Mouse (Mus musculus) liver, embryonic 16.5 days (tissue): ENCODE data around the gene Gm6509. TPM values are rescaled to one million over a fixed set of nuclear protein-coding genes. Genes with fewer than 3 reads are reported as not detected.
"Not testable (repeated sequence)": the region's sequence is repeated elsewhere in the genome, so short reads cannot be mapped to it uniquely, and the experiment has no call there.

Experiments used
- ATAC-seq: fragments of 200-750 bp; cut with Nextera tagmentation; 2 replicates; pipeline ENCODE4 v1.8.0; 2017; ENCODE audit warnings: low read depth, mild to moderate bottlenecking, moderate number of reproducible peaks, moderate library complexity
- H3K27ac ChIP-seq: fragments of 300-500 bp; sonication (generic); 2 replicates; pipeline ENCODE4 v1.5.1; 2014; ENCODE audit warnings: mild to moderate bottlenecking, low read length
- H3K27me3 ChIP-seq: fragments of 300-500 bp; sonication (generic); 2 replicates; pipeline ENCODE4 v1.6.1; 2014; ENCODE audit warnings: low read depth, low read length, mixed read lengths; ENCODE audit not compliant: control insufficient read depth, insufficient read depth
- H3K36me3 ChIP-seq: fragments of 300-500 bp; sonication (generic); 2 replicates; pipeline ENCODE4 v1.6.1; 2014; ENCODE audit warnings: mild to moderate bottlenecking; ENCODE audit not compliant: control insufficient read depth, insufficient read depth
- H3K4me1 ChIP-seq: fragments of 300-500 bp; sonication (generic); 2 replicates; pipeline ENCODE4 v1.6.1; 2014; ENCODE audit warnings: low read depth, low read length, mixed read lengths; ENCODE audit not compliant: control insufficient read depth
- H3K4me2 ChIP-seq: fragments of 300-500 bp; sonication (generic); 2 replicates; pipeline ENCODE4 v1.6.1; 2014; ENCODE audit warnings: low read depth, low read length, mixed read lengths
- H3K4me3 ChIP-seq: fragments of 300-500 bp; sonication (generic); 2 replicates; pipeline ENCODE4 v1.5.1; 2014; ENCODE audit warnings: low read depth, mild to moderate bottlenecking, low read length
- H3K9ac ChIP-seq: fragments of 300-500 bp; sonication (generic); 2 replicates; pipeline ENCODE4 v1.6.1; 2014; ENCODE audit warnings: low read depth, low read length
- H3K9me3 ChIP-seq: fragments of 300-500 bp; sonication (generic); replicated peaks from 2 replicates; pipeline ENCODE4 v1.6.1; 2016; ENCODE audit warnings: low read length; ENCODE audit not compliant: control insufficient read depth
- WGBS: fragments of 180-500 bp; shearing (Covaris S2); extraction: QIAGEN DNeasy Blood & Tissue Kit; methylation state at CpG from one replicate; pipeline ENCODE4 v1.1.7; 2014; ENCODE audit not compliant: insufficient replicate concordance; 5-methylcytosine and 5-hydroxymethylcytosine counted together
- polyA plus RNA-seq: library from polyadenylated mRNA; unstranded; fragments of >200 nt; fragmentation: Nextera tagmentation; extraction: Ambion mirVana; gene quantifications from 2 replicates; pipeline ENCODE4 v1.2.1, GENCODE M21; 2015

Gm6509 gene
- polyA plus RNA-seq, result not detected in 2 replicates

GRCm38 (mm10) chr5:94623679-94624078 is at the start of gene Gm6509:
Gm6509 (plus strand) TSS chr5:94623979.
- H3K9ac ChIP-seq, H3K36me3 ChIP-seq, ATAC-seq, H3K4me2 ChIP-seq, H3K9me3 ChIP-seq, H3K27ac ChIP-seq, H3K4me1 ChIP-seq, H3K4me3 ChIP-seq, H3K27me3 ChIP-seq: not testable (repeated sequence)
- WGBS, result no CpG with 5 or more reads among the region's 2 CpGs

GRCm38 (mm10) chr5:94616242-94616641 is 7.5 kb upstream of the Gm6509 start, which contains the start of gene Gm3147:
Gm3147 (minus strand) TSS chr5:94616342.
- H3K4me1 ChIP-seq, H3K4me2 ChIP-seq, H3K4me3 ChIP-seq, ATAC-seq, H3K36me3 ChIP-seq, H3K9ac ChIP-seq, H3K27ac ChIP-seq, H3K9me3 ChIP-seq, H3K27me3 ChIP-seq: not testable (repeated sequence)
- WGBS, result no CpG with 5 or more reads among the region's 1 CpGs

GRCm38 (mm10) chr5:94648082-94648481 is 24.3 kb downstream of the Gm6509 start, which contains the start of gene Gm6205:
Gm6205 (plus strand) TSS chr5:94648382.
- not testable (repeated sequence) for H3K4me1 ChIP-seq, H3K27ac ChIP-seq, H3K9me3 ChIP-seq, H3K4me3 ChIP-seq, H3K27me3 ChIP-seq, H3K36me3 ChIP-seq, ATAC-seq, H3K9ac ChIP-seq, H3K4me2 ChIP-seq
- WGBS, result no CpG with 5 or more reads among the region's 2 CpGs

Other genes with a start within 250 kb of the Gm6509 start
- gene Gm7682, start 178.2 kb upstream of the Gm6509 start, polyA plus RNA-seq, result not detected in 2 replicates
- gene Gm3139, start 97.7 kb upstream of the Gm6509 start, polyA plus RNA-seq, result not detected in 2 replicates
- gene Gm3147, start 7.6 kb upstream of the Gm6509 start, polyA plus RNA-seq, result not detected in 2 replicates
- not detected in 2 replicates for gene Gm6205, start 24.4 kb downstream of the Gm6509 start, polyA plus RNA-seq
- not detected in 2 replicates for gene Gm3183, start 241.5 kb downstream of the Gm6509 start, polyA plus RNA-seq